Mouse (Mus musculus) lung, postnatal 14 days (tissue): ENCODE measurements at regions not wholly inside any gene's neighbourhood (a gene's known extent, or its start where the extent isn't known, plus 50 kb on each side); places are given as distances from the start of the nearest gene placed in this dataset.
"Not testable (repeated sequence)": the region's sequence is repeated elsewhere in the genome, so short reads cannot be mapped to it uniquely, and the experiment has no call there.

Experiments
- DNase-seq: peaks from one replicate; pipeline ENCODE4 v3.0.0; 2021

DNA sequence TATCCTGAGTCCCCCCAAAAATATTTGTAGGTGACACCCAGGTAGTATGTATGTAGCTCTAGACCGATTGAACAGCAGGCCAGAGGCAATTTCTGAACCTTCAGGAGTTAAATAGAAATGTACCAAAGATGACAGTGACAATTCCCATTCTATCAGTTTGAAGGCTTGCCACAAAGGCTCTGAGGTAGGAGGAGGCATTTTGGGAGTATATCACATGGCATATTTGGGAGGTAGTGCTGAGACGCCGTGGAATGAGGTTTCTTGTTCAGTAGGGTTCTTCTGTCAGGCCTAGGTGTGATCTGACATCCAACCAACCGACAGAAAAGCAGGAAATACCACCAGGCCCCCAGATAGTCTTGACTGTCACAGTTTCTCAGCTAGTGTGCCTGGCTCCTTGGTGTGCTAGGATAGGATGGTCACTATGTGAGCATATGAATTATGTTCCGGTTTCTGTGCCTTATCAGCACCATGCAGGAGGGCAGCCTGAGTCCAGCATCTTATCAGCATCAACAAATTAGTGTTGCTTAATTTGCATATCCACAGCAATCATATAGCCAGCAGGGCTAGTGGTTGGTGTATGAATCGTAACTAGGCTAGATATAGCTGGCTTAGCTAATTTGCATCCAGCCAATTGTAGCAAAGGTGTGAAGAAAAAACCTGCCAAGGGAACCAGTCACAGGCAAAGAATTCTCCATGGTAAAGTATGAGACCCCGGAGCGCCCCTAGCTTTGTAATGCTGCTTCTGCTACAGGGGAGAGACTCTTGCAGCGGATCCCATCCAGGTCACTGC lies 136.3 kb upstream of the Bcor start:
- DNase-seq = no peak

DNA sequence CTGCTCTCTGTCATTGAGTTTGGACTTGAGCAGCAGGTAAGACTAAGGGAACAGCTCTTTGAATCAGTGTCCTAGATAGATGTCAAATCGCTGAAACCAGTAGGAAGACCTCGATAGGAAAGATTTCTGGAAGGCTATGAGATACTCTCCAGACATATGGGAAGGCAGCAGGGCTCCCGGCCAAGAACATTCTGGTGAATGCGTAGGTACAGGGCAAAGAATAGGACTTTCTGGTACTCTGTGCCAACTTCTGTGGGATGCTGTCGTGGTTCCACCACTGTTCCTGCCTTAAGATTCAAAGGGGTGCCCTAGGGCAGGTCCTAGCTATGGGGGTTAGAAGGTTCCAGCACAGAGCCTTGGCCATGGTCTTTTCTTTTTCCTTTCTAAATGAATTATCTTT lies 138.5 kb upstream of the Bcor start:
- DNase-seq = no peak

DNA sequence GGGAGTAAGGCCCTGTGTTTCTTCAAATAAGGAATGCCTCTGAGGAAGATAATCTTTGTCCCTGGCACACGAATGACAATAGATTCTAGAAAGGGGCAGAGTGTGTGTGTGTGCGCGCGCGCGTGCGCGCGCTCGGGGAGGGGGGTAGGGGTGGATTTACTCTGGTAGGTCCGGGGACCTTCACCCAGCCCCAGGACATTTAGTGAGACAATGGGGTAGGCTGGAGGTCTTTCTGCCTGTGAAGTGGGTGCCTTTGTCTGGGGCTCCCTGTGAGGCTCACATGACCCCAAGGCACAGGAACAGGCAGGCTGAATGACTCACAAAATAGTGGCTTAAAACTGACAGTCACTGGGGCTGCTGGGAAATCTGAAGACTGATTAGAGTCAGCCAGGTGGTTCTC lies 139.1 kb upstream of the Bcor start:
- no peak for DNase-seq

DNA sequence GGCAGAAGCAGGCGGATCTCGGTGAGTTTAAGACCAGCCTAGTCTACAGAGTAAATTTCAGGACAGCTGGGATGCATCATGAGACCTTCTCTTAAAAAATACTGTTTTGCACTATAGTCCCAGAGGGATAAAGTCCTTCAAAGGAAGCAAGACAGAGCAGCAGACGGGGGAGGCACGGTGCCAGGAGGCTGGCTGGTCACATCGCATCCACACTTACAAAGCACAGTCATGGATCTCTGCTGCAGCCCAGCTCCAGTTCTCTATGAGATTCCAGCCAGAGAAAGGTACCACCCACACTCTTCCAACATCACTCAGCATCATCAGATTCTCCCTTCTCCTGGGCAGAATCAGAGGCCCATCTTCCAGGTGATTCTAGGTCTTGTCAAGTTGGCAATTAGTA lies 144.5 kb upstream of the Bcor start:
- DNase-seq = peak; percentile 8

DNA sequence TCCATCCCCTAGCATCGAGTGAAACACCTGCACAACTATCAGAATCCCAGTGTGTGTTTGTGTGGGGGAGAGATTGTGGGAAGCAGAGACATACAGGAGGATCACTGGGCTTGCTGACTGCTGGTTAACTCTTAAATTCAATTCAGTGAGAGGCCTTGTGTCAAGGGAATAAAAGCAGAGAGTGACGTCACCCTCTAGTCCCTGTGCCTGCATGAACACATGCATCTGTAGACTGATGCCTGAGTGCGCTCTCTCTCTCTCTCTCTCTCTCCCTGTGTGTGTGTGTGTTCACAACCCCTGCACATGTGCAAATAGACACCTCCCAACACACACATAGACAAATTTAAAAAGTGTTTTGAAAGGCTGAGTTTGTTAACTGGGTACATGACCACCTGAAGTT lies 146.8 kb upstream of the Bcor start:
- no peak for DNase-seq

DNA sequence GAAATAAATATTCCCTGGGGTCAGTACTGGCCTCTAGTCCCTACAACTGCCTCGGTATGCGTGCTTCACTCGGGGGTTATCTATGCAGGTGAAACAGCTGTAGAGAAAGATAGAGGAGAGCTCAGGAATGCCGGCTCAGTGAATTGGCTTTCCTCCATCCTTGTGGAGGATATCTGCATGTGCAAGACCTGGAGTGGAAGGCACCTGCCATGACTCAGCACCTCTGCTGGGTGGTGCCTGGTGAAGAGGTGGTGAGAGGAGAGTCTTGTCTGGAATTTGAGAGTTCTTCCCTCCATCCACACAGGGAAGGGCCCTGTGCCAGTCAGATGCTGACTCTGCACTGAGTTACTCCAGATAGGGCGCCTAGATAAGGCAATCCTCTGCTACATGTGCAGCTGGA lies 152.4 kb upstream of the Bcor start:
- DNase-seq = no peak

DNA sequence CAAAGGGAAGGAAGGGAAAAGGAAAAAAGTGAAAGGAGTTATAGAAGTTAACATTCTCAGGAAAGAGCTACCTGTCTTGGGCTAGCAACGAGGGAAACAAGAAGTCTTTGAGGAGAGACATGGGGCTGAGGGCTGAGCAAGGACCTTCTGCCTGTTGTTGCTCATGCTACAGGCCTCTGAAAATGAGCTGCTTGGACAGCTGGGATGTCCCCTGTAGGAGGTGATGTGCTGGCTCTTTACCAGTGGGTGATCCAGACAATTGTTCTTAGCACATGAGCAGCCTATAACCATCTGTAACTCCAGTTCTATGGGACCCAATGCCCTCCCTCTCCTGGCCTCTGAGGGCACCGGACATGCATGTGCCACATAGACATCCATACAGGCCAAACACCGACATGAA lies 155.5 kb upstream of the Bcor start:
- DNase-seq = no peak

DNA sequence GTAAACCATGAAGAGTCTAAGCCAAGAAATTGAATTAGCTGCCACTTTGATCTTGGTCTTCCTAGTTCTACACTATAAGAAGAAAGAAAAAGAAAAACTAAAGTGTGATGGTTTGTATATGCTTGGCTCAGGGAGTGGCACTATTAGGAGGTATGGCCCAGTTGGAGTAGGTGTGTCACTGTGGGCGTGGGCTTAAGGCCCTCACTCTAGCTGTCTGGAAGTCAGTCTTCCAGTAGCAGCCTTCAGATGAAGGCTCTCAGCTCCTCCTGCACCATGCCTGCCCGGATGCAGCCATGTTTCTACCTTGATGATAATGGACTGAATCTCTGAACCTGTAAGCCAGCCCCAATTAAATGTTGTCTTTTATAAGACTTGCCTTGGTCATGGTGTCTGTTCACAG lies 157.3 kb upstream of the Bcor start:
- DNase-seq = not testable (repeated sequence)

DNA sequence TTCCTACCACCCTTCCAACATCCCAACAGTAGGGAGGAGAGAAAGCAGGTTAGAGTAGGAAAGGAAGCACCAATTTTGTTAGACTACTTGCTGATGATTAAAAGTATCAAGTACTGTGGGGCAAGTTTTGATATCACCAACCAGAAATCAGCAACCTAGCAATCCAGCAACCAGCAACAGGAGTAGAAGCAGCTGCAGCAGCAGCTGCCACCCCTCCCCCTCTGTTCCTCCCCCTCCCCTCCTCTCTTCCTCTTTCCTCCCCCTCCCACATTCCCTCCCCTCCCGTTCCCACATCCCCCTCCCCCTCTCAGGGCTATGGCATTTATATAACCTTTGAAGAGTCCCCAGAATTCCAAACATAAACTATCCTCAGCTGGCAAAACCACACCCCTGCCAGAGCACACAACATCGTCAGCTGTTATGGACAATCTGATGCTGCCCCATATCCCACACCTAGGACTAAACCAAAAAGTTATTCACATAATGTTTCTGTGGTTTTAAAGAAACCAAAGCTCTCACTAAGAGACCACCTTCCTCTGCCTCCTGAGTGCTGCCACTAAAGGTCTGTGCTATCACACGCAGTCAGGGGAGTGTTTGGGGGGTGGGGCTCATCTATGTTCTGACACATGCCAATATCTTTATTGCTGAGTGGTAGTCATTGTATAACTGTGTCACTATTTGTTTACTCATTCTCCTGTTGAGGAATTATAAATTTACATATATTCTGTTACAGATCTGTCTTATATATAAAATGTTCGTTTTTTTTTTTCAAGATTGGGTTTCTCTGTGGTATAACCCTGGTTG lies 158.9 kb upstream of the Bcor start:
- no peak for DNase-seq

DNA sequence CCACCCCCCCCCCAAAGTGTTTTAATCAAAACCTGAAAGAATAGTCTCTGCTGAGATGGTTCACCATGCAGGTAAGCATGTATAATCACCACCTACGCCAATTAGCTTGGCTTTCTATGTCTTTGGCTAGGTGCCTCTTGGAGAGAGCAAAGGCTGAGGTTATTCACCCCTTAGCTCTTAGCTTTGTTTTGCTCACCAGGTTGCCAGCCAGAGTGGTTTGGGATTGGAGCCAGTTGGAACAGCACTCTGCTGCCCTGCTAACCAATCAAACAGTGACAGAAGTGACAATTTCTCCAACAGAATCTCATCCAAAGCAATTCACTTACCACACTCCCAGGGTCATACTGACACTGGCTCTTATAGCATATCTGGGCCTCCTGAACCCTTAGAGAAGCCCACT lies 162.3 kb upstream of the Bcor start:
- DNase-seq = peak; percentile 2

DNA sequence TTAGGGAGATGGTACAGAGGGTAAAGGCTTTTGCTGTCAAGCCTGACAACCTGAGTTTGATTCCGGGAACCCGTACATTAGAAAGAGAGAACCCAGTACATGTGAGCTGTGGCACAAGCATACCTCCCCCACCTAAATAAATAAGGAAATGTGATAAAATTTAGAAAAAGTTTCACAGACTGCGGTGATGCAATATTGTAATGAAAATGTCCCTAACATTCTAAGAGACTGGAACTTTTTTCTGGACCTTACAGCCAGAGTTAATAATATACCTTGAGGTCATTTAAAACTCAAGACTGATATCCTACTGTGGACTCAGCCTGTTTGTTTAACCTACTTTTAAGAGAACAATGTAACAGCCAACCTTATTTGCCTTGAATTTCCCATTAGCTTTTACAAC lies 163.1 kb upstream of the Bcor start:
- DNase-seq = no peak

DNA sequence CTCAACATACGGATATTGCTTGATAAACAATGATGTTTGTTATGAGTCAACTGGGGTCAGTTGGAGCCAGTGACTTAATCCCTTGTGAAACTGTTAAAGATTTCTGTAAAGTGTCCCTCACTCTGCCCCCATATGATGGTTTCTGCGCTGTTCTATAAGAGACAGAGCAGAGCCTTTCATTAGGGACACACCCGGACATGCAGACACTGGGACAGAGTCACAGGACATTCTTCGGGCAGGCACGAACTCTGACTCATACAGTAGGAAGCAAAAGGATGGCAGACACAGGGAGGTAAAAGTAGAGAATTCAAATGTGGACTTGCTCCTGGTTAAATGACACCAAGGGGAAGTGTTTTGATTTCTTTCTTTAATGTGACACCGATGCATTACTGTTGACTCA lies 163.7 kb upstream of the Bcor start:
- no peak for DNase-seq

DNA sequence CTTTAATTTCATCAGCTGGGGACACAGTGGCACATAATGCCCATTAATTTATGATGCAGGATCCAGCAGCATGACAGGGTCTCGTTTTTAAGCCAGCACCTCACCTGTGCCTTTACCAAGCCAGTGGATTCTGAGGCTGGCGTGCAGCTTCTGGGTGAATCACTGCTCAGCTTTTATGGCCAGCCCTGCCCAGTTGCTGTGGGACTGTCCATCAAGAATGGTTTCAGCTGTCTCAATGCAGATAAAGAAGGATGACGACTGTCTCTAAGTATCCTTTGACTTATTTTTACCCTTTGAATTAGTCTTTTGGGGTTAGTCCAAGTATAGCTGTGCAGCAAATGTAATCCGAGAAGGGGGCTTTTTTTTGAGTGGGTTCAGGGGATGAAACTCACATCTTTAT lies 167.3 kb upstream of the Bcor start:
- DNase-seq = no peak

DNA sequence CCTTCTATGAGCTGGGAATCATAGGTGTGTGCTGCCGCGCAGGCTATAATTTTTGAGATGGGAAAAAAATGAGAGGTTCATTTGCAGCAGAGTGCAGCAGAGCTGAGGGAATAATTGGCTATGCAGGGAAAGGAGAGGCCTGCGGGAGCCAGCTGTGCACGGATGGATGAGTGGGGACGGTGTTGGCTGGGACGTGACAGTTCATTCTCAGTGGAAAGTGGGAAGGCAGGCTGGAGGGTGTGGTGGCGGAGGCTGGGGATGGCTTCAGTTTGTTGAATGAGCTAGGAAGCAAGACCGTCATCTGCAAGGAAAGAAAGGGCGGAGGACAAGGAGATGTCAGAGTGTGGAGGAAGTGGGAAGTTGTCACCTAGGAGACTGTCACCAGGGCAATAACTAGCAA lies 180.4 kb upstream of the Bcor start:
- no peak for DNase-seq

DNA sequence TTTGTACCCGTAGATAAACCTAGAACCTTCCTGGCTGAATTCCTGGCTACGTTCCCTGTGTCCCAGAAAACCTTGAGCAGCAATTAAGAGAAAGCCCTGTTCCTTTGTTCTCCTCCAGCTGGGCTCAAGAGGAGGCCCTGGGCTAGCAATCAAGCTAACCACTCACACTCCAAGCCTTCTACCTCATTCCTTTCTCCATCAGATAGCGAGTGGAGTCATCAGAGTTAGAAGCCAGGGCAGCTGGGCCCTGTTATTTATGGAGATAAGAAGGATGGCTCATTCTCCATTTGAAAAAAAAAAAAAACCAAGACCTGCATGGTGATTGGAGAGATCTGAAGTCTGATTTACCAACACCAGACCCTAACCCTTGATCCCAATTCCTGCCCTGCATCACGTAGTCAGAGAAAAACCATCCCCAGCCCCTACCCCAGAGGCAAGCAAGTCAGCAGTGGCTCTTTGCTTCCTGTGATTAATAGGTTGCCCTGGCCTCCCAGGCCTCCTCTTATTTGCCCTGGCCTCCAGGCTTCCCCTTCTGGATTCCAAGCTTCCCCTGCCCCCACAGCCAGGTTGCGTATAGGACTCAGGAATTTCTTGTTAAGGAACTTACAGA lies 181.3 kb upstream of the Bcor start:
- DNase-seq = no peak

DNA sequence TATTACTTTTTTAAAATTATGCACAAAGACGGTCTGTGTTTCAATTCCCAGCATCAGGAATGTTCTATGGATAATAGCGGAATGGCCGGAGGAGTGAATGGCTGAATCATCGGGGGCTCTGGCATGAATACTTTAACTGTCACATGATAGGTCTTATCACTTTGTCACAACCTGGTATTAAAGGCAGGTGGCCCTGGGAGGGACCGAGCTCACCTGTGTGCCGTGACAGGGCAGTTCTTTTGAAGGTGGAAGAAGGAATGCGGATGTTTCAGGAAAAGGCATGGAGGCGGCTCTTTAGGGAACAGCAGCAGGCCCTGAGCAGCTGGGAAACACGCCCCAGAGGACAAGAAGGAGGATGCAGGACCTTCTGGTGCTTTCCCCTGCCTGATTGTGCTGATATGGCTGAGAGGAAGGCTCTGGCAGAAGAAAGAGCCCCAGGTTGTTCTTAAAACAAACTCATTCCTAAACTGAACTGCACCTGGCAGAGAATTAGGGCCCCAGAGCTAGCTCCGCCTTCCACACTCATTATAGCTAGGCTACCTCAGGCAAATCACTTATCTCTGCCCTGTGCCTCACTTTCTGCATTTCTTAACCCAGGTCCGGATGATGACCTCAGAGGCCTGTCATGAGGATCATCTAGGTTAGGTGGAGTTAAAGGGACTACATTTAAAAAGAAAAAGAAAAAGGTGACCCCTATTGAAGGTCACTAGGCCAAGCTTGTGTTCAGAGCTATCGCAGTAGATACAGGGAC lies 184.8 kb upstream of the Bcor start:
- DNase-seq = no peak

DNA sequence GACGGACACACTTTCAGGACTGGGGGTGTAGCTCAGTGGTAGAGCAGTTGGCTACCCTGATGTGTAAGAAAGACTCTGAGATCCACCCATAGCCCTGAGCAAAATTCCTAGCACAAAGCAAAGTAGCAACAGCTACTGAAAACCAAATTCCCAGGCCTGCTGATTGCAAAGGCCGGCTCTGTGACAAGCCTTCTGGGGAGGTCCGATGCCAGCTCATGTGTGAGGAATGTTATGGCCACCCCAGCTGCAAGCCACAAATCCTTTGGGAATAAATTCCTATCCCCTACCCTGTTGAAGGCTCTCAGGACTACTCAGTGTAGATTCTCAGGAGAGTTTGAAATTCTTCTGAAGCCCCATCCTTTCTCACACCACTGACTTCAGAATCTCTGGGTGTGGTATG lies 186.7 kb upstream of the Bcor start:
- no peak for DNase-seq

DNA sequence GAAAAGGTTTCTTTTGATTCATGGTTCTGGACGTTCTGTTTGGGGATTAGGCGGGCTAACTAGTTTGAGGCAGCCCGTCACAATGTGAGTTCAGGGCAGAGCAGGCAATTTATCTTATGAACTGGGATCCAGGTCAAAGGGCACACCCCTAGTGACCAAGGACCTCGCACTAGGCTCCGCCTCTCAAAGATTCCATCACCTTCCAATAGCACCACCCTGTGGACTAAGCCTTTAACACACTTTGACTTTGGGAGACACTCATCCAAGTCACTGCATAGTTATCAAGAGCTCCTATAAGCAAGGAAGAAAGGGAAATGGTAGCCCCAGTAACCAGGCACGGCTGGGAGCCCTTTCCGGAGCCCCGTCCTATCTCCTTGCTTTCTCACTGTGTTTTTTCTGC lies 188.0 kb upstream of the Bcor start:
- no peak for DNase-seq

DNA sequence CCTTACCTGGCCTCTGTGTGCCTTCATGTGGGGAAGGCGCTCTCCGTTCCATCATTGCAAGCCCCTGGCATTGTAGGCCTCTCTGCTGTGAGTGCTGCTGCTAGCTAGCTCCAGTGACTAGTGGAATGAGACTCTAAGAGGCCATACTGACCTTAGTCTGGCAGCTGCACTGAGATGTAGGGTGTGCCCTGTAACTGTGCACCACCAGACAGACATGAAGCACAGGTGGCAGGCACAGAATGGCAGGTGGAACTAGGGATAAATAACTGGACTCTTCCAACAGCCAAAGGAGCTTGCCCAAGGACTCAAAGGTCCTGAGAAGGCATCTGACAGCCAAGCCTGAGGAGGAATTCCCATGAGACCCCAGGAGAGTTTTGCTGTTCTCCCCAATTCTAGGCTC lies 194.7 kb upstream of the Bcor start:
- DNase-seq = no peak

DNA sequence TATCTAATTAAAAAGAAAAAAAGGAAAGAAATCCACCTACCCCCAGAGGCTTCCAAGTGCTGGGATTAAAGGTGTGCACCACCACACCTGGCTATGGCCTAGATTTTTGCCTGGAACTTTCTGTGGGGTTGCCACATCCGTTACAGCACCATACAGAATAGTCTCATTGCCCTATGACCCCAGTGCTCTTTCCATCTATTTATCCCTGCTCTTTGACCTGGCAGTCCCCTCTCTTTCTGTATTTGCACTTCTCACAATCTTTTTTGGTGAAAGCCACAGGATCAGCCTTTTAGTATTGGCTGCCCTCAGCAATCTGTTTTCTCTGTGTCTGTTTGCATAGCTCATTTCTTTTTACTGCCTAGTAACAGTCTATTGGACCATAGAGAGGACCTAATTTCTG lies 197.9 kb upstream of the Bcor start:
- no peak for DNase-seq

DNA sequence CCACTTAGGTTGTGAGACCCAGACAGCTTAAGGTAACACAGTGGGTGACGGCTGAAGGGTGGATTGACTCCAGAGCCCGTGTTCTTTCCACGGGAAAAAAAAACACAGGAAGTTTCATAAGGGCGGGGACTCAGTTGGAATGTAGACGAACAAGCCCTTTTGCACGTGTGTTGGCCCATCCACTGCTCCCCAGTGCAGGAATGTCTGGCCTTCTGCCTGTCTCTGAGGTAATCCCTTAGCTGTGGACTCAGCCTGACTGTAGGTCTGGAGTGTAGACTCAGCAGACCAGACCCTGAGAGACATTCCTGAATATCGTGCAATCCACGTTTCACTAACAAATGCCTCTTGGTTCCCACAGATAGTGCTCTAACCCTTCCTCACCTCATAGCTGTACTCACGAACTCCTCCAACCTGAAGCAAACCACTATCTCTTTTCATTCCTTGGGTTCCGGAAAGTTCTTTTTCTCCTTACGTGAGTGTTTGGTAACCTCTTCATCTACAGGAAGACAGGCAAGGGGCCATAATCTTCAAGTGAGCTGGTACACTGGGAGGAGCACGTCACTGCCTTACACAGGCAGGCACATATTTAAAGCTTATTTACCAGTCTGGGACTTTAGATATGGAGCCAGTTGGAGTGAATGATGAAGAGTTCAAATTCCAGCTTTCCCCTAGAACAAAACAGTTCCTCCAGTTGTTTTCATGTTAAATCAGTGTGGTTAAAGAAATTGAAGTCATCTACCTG lies 205.6 kb upstream of the Bcor start:
- peak; percentile 42 for DNase-seq

DNA sequence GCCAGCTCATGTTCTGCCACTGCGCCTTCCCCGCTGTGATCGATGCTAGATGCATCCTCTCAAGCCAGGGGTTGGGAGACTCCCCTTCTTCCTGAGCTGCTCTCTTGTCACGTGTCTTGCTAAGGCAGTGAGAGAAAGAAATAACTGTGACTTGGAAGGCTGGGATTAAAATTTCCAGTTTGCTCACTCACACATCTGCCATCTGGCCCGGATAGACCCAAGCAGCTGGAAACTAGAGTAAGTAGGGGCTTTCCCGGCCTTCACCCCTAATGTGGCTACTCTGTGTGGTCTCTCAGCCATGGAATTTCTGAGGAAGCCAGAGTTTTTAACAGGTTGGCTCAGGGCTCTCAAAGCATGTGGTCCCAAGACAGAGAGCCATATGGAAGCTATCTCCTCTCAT lies 206.6 kb upstream of the Bcor start:
- no peak for DNase-seq

DNA sequence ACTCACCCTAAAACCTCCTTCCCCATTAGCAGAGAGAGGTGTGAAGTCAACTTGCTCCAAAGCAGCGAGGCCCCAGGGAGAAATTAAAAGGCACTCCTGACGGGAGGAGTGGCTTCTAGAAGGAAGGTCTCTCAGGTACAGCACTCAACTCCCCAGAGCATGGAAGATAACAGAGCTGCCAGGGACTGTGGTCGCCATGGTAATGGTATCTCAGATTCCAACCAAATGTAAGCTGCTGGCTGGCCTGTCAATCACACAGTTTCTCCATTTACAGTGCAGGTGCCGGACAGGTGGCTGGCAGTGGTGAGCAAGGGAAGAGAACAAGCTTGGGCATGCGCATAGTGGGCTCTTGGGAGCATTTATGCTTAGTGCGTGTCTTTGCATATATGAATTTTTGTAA lies 213.5 kb upstream of the Bcor start:
- DNase-seq = no peak
